Mouse (Mus musculus) CH12.LX (cell line): ENCODE results near the gene Ctss. TPM values are rescaled to one million over a fixed set of nuclear protein-coding genes. Genes with fewer than 3 reads are reported as not detected.

ENCODE experiments used
- DNase-seq: peaks from one replicate; pipeline ENCODE4 v3.0.0-alpha.2; 2013; ENCODE audit errors: extremely low read depth
- H3K27ac ChIP-seq: 2 replicates; pipeline ENCODE4 v1.5.1; 2012; ENCODE audit warnings: low read depth, mild to moderate bottlenecking, control low read depth, moderate library complexity; ENCODE audit not compliant: insufficient read depth
- H3K27me3 ChIP-seq: replicated peaks from 2 replicates; pipeline ENCODE3; 2012; ENCODE audit warnings: inconsistent platforms
- H3K36me3 ChIP-seq, 2 experiments: replicated peaks in 1 of 2; 2 replicates each; pipeline versions ENCODE3 to v1.6.1; 2012; ENCODE audit warnings: inconsistent platforms in 1 of 2, low read length in 1 of 2, mild to moderate bottlenecking in 1 of 2, mixed read lengths in 1 of 2, moderate library complexity in 1 of 2; ENCODE audit not compliant: control insufficient read depth in 1 of 2, insufficient read depth in 1 of 2
- H3K4me1 ChIP-seq, 2 experiments: 2 replicates each; pipeline ENCODE4 v1.6.1; 2012; ENCODE audit warnings: inconsistent platforms in 1 of 2, moderate library complexity in 1 of 2; ENCODE audit not compliant: insufficient read depth in 2 of 2, control insufficient read depth in 1 of 2
- H3K4me2 ChIP-seq: 2 replicates; pipeline ENCODE4 v1.6.1; 2012; ENCODE audit warnings: low read depth, mild to moderate bottlenecking, control low read depth; ENCODE audit not compliant: poor library complexity, insufficient read depth, severe bottlenecking
- H3K4me3 ChIP-seq, 3 experiments: fragments of 150-350 bp in 1 of 3; sonication (generic) in 1 of 3; replicated peaks in 1 of 3; 2 replicates each; pipeline versions ENCODE3 to v1.5.1; 2011 to 2012; ENCODE audit warnings: low read depth in 2 of 3, low read length in 2 of 3, mild to moderate bottlenecking in 2 of 3, moderate library complexity in 2 of 3, control low read depth in 1 of 3, improper control_type of control experiment in 1 of 3, inconsistent platforms in 1 of 3, mixed read lengths in 1 of 3; ENCODE audit not compliant: poor library complexity in 1 of 3
- H3K79me2 ChIP-seq: replicated peaks from 2 replicates; pipeline ENCODE4 v1.6.1; 2012; ENCODE audit warnings: mild to moderate bottlenecking, moderate library complexity; ENCODE audit not compliant: control insufficient read depth, poor library complexity, insufficient read depth, severe bottlenecking; ENCODE audit errors: extremely low read depth
- H3K9ac ChIP-seq: 2 replicates; pipeline ENCODE4 v1.6.1; 2012; ENCODE audit warnings: low read depth, mild to moderate bottlenecking, control low read depth, moderate library complexity; ENCODE audit not compliant: insufficient read depth
- H3K9me3 ChIP-seq: replicated peaks from 2 replicates; pipeline ENCODE3; 2012; ENCODE audit warnings: low read length, inconsistent platforms, mixed read lengths
- BHLHE40 ChIP-seq: IDR thresholded peaks from 2 replicates; pipeline ENCODE4 v1.6.1; 2011; ENCODE audit warnings: mild to moderate bottlenecking, low read depth, low read length, improper control_type of control experiment
- CHD1 ChIP-seq: IDR thresholded peaks from 2 replicates; pipeline ENCODE4 v1.6.1; 2012; ENCODE audit warnings: low read depth, low read length, improper control_type of control experiment, inconsistent platforms
- CTCF ChIP-seq, 2 experiments: IDR thresholded peaks in 1 of 2; conservative IDR thresholded peaks in 1 of 2; 2 replicates each; pipeline ENCODE4 v1.5.1; 2011 to 2012; ENCODE audit warnings: low read depth in 2 of 2, low read length in 2 of 2, improper control_type of control experiment in 1 of 2, inconsistent platforms in 1 of 2, mild to moderate bottlenecking in 1 of 2, moderate library complexity in 1 of 2
- EP300 ChIP-seq: IDR thresholded peaks from 2 replicates; pipeline ENCODE4 v1.6.1; 2011; ENCODE audit warnings: low read length, improper control_type of control experiment
- ETS1 ChIP-seq: conservative IDR thresholded peaks from 2 replicates; pipeline ENCODE4 v1.6.1; 2012; ENCODE audit warnings: low read depth, mild to moderate bottlenecking, inconsistent platforms, low read length, improper control_type of control experiment, moderate library complexity
- GABPA ChIP-seq: IDR thresholded peaks from 2 replicates; pipeline ENCODE4 v1.6.1; 2012; ENCODE audit warnings: low read depth, low read length, improper control_type of control experiment, inconsistent platforms; ENCODE audit not compliant: insufficient replicate concordance
- HCFC1 ChIP-seq: IDR thresholded peaks from 2 replicates; pipeline ENCODE4 v1.6.1; 2012; ENCODE audit warnings: low read depth, mild to moderate bottlenecking, inconsistent platforms, low read length, improper control_type of control experiment
- JUN ChIP-seq: IDR thresholded peaks from 2 replicates; pipeline ENCODE4 v1.6.1; 2011; ENCODE audit warnings: low read depth, mild to moderate bottlenecking, low read length, improper control_type of control experiment, moderate library complexity; ENCODE audit not compliant: insufficient read depth
- MAX ChIP-seq: IDR thresholded peaks from 2 replicates; pipeline ENCODE4 v1.6.1; 2011; ENCODE audit warnings: low read length, improper control_type of control experiment
- MAZ ChIP-seq: IDR thresholded peaks from 2 replicates; pipeline ENCODE4 v1.6.1; 2012; ENCODE audit warnings: low read depth, mild to moderate bottlenecking, inconsistent platforms, low read length, improper control_type of control experiment, moderate library complexity
- MEF2A ChIP-seq: IDR thresholded peaks from 2 replicates; pipeline ENCODE4 v1.6.1; 2014; ENCODE audit warnings: low read depth, mild to moderate bottlenecking, inconsistent platforms, low read length, improper control_type of control experiment, borderline replicate concordance
- MXI1 ChIP-seq: IDR thresholded peaks from 2 replicates; pipeline ENCODE4 v1.6.1; 2011; ENCODE audit warnings: mild to moderate bottlenecking, low read depth, low read length, improper control_type of control experiment
- NELFE ChIP-seq: IDR thresholded peaks from 2 replicates; pipeline ENCODE4 v1.6.1; 2011; ENCODE audit warnings: low read depth, low read length, improper control_type of control experiment
- POLR2A ChIP-seq: IDR thresholded peaks from 2 replicates; pipeline ENCODE4 v1.6.1; 2011; ENCODE audit warnings: low read depth, mild to moderate bottlenecking, improper control_type of control experiment, low read length
- SMC3 ChIP-seq: IDR thresholded peaks from 2 replicates; pipeline ENCODE4 v1.6.1; 2011; ENCODE audit warnings: low read depth, low read length, improper control_type of control experiment
- TBP ChIP-seq: conservative IDR thresholded peaks from 2 replicates; pipeline ENCODE4 v1.6.1; 2011; ENCODE audit warnings: low read depth, low read length, improper control_type of control experiment
- UBTF ChIP-seq: IDR thresholded peaks from 2 replicates; pipeline ENCODE4 v1.6.1; 2012; ENCODE audit warnings: low read depth, mild to moderate bottlenecking, inconsistent platforms, low read length, improper control_type of control experiment, moderate library complexity
- ZKSCAN1 ChIP-seq: IDR thresholded peaks from 2 replicates; pipeline ENCODE4 v1.6.1; 2012; ENCODE audit warnings: low read depth, inconsistent platforms, low read length, improper control_type of control experiment, borderline replicate concordance
- ZMIZ1 ChIP-seq: IDR thresholded peaks from 2 replicates; pipeline ENCODE4 v1.6.1; 2012; ENCODE audit warnings: low read depth, mild to moderate bottlenecking, inconsistent platforms, low read length, improper control_type of control experiment
- ZNF384 ChIP-seq: IDR thresholded peaks from 2 replicates; pipeline ENCODE4 v1.6.1; 2012; ENCODE audit warnings: low read depth, low read length, improper control_type of control experiment, inconsistent platforms
- dilution Hi-C: fragments of 300-500 bp; cut with MboI; formaldehyde crosslinking; loops from 2 replicates; pipeline ENCODE4 v1.14.3; 2020; ENCODE audit warnings: low sequenced_read_pairs; ENCODE audit not compliant: extremely low pct_unique_long_range_greater_than_20kb, extremely low pct_ligation_motif_present
- in situ Hi-C: fragments of 300-500 bp; cut with MboI; formaldehyde crosslinking; loops from 3 replicates; pipeline ENCODE4 v1.14.3; 2019; ENCODE audit warnings: low sequenced_read_pairs, low pct_ligation_motif_present, low pct_unique_long_range_greater_than_20kb, mixed read lengths
- polyA plus RNA-seq: library from polyadenylated mRNA; unstranded; fragments of >175 nt; gene quantifications from 2 replicates; pipeline ENCODE4 v1.2.1, GENCODE M21; 2012; ENCODE audit warnings: low read depth; ENCODE audit not compliant: insufficient read length
- total RNA-seq, 2 experiments: library from RNA; depleted of rRNA; stranded (reverse); fragments of 300-350 nt in 1 of 2; fragments of >200 nt in 1 of 2; gene quantifications; 2 replicates each; pipeline ENCODE4 v1.2.3; 2012 to 2014

The Ctss gene
- total and polyA plus RNA-seq, 3 experiments: 178 to 282 (median 238) TPM

GRCm38 (mm10) chr3:95598734-95599133 lies 72.1 kb downstream of the Ctss start:
- Histone ChIP-seq H3K4me2 (no peak overlapping the region), H3K4me3 (no peak overlapping the region), H3K36me3 (peaks cover 17 to 52% of the 10 kb centered on the region in 2 experiments), H3K79me2 (no peaks in the 10 kb centered on the region), H3K9ac (no peak overlapping the region), H3K4me1 (peaks cover 0 to 4% of the 10 kb centered on the region in 2 experiments; a peak in 1 of 4 replicates), H3K9me3 (no peaks in the 10 kb centered on the region), H3K27me3 (no peaks in the 10 kb centered on the region), H3K27ac (no peak overlapping the region)
- TF ChIP-seq ZMIZ1: no peak
- no peak for TF ChIP-seq MAX
- no peak for TF ChIP-seq ETS1
- TF ChIP-seq CHD1: no peak
- dilution Hi-C loops: no loop called here
- in situ Hi-C loops: no loop called here
- DNase-seq: no peak

DNA sequence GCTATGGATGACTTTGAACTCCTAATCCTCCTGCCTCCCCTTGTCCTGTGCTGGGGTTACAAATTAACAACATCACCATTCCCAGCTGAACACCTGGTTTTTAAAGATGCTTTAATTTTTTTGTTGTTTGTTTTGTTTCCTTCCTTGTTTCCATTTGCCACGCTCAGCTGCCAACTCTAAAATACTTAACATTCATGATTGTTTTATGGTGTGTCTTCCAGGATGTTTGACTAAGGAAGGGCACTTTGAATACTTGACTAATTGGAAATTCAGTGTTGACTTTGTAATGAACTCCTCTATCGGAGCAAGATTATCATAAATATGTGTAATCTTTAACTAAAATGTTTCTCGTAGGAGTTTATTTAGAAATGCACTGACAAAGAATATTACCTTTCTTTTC lies 74.7 kb downstream of the Ctss start:
- TF ChIP-seq TBP (no peak), UBTF (no peak), HCFC1 (no peak), JUN (no peak), CTCF (conservative IDR thresholded peaks at IDR 0.05 in 1 of 2, IDR thresholded peaks at IDR 0.05 in 1 of 2; ENCODE audit: low read depth in 2 of 2, low read length in 2 of 2) (no peak), MAX (no peak), NELFE (no peak), MEF2A (no peak), MAZ (no peak), ETS1 (no peak), ZKSCAN1 (no peak), EP300 (no peak), GABPA (no peak), MXI1 (no peak), ZNF384 (no peak), POLR2A (no peak), SMC3 (no peak), BHLHE40 (no peak)
- H3K27me3 ChIP-seq: no peaks in the 10 kb centered on the region
- peaks cover 0 to 4% of the 10 kb centered on the region in 2 experiments; a peak in 1 of 4 replicates for H3K4me1 ChIP-seq
- no peak overlapping the region for H3K9ac ChIP-seq
- H3K4me3 ChIP-seq: no peak overlapping the region
- H3K9me3 ChIP-seq: no peaks in the 10 kb centered on the region
- H3K27ac ChIP-seq: no peak overlapping the region
- no peak overlapping the region for H3K4me2 ChIP-seq
- H3K36me3 ChIP-seq: peaks cover 9 to 49% of the 10 kb centered on the region in 2 experiments
- no peak for DNase-seq
- in situ Hi-C loops (no loop called here), dilution Hi-C loops (no loop called here)
- H3K79me2 ChIP-seq: no peaks in the 10 kb centered on the region

Other genes with a start within 250 kb of the Ctss start
- gene Mindy1, start 245.4 kb upstream of the Ctss start, total RNA-seq (2012; rRNA removed): 4.9 and 5.4 TPM in 2 replicates
- 5.0 and 6.0 TPM in 2 replicates for gene Mindy1, start 245.4 kb upstream of the Ctss start, total RNA-seq (2014; rRNA removed)
- gene Mindy1, start 245.4 kb upstream of the Ctss start, polyA plus RNA-seq: 8.7 and 14.4 TPM in 2 replicates
- 7.1 and 8.4 TPM in 2 replicates for gene Prune1, start 244.7 kb upstream of the Ctss start, total RNA-seq (2012; rRNA removed)
- 7.1 and 8.5 TPM in 2 replicates for gene Prune1, start 244.7 kb upstream of the Ctss start, total RNA-seq (2014; rRNA removed)
- 8.8 and 9.1 TPM in 2 replicates for gene Prune1, start 244.7 kb upstream of the Ctss start, polyA plus RNA-seq
- gene Anxa9, start 219.6 kb upstream of the Ctss start, total RNA-seq (2012; rRNA removed): 1.9 and 2.5 TPM in 2 replicates
- gene Anxa9, start 219.6 kb upstream of the Ctss start, total RNA-seq (2014; rRNA removed): 1.4 and 1.5 TPM in 2 replicates
- gene Anxa9, start 219.6 kb upstream of the Ctss start, polyA plus RNA-seq: 3.6 and 4.1 TPM in 2 replicates
- gene Cers2, start 212.0 kb upstream of the Ctss start, total RNA-seq (2012; rRNA removed): 70.6 and 81.1 TPM in 2 replicates
- 96.7 and 105 TPM in 2 replicates for gene Cers2, start 212.0 kb upstream of the Ctss start, total RNA-seq (2014; rRNA removed)
- 84.5 and 89.8 TPM in 2 replicates for gene Cers2, start 212.0 kb upstream of the Ctss start, polyA plus RNA-seq
- gene Setdb1, start 169.6 kb upstream of the Ctss start, total RNA-seq (2012; rRNA removed): 33.7 and 36.1 TPM in 2 replicates
- gene Setdb1, start 169.6 kb upstream of the Ctss start, total RNA-seq (2014; rRNA removed): 43.2 and 46.5 TPM in 2 replicates
- 45.1 and 49.5 TPM in 2 replicates for gene Setdb1, start 169.6 kb upstream of the Ctss start, polyA plus RNA-seq
- not detected in 2 replicates for gene 4930558C23Rik, start 123.9 kb upstream of the Ctss start, total RNA-seq (2012; rRNA removed)
- not detected in 2 replicates for gene 4930558C23Rik, start 123.9 kb upstream of the Ctss start, total RNA-seq (2014; rRNA removed)
- gene 4930558C23Rik, start 123.9 kb upstream of the Ctss start, polyA plus RNA-seq: not detected in 2 replicates
- 11.4 and 12.4 TPM in 2 replicates for gene Arnt, start 92.4 kb upstream of the Ctss start, total RNA-seq (2012; rRNA removed)
- gene Arnt, start 92.4 kb upstream of the Ctss start, total RNA-seq (2014; rRNA removed): 13.2 and 13.5 TPM in 2 replicates
- 24.9 and 27.7 TPM in 2 replicates for gene Arnt, start 92.4 kb upstream of the Ctss start, polyA plus RNA-seq
- gene Ctsk, start 27.5 kb upstream of the Ctss start, total RNA-seq (2012; rRNA removed): 0.13 TPM in 1 of 2 replicates, not detected in the other
- gene Ctsk, start 27.5 kb upstream of the Ctss start, total RNA-seq (2014; rRNA removed): not detected in 2 replicates
- 0.20 TPM in 1 of 2 replicates, not detected in the other for gene Ctsk, start 27.5 kb upstream of the Ctss start, polyA plus RNA-seq
- gene Hormad1, start 32.9 kb downstream of the Ctss start, total RNA-seq (2012; rRNA removed): not detected in 2 replicates
- not detected in 2 replicates for gene Hormad1, start 32.9 kb downstream of the Ctss start, total RNA-seq (2014; rRNA removed)
- gene Hormad1, start 32.9 kb downstream of the Ctss start, polyA plus RNA-seq: not detected in 2 replicates
- 22.4 and 23.4 TPM in 2 replicates for gene Golph3l, start 62.1 kb downstream of the Ctss start, total RNA-seq (2012; rRNA removed)
- gene Golph3l, start 62.1 kb downstream of the Ctss start, total RNA-seq (2014; rRNA removed): 35.5 and 36.9 TPM in 2 replicates
- 21.6 and 22.7 TPM in 2 replicates for gene Golph3l, start 62.1 kb downstream of the Ctss start, polyA plus RNA-seq
- 51.5 and 53.9 TPM in 2 replicates for gene Ensa, start 98.2 kb downstream of the Ctss start, total RNA-seq (2012; rRNA removed)
- 57.8 and 60.8 TPM in 2 replicates for gene Ensa, start 98.2 kb downstream of the Ctss start, total RNA-seq (2014; rRNA removed)
- 58.4 and 62.6 TPM in 2 replicates for gene Ensa, start 98.2 kb downstream of the Ctss start, polyA plus RNA-seq
- 95.9 and 114 TPM in 2 replicates for gene Mcl1, start 132.0 kb downstream of the Ctss start, total RNA-seq (2012; rRNA removed)
- gene Mcl1, start 132.0 kb downstream of the Ctss start, total RNA-seq (2014; rRNA removed): 223 and 225 TPM in 2 replicates
- gene Mcl1, start 132.0 kb downstream of the Ctss start, polyA plus RNA-seq: 188 and 197 TPM in 2 replicates
- gene Adamtsl4, start 161.1 kb downstream of the Ctss start, total RNA-seq (2012; rRNA removed): 0.85 and 1.1 TPM in 2 replicates
- not detected in 2 replicates for gene Adamtsl4, start 161.1 kb downstream of the Ctss start, total RNA-seq (2014; rRNA removed)
- gene Adamtsl4, start 161.1 kb downstream of the Ctss start, polyA plus RNA-seq: 0.10 TPM in 1 of 2 replicates, not detected in the other
- gene Ecm1, start 212.8 kb downstream of the Ctss start, total RNA-seq (2012; rRNA removed): 0.42 and 1.0 TPM in 2 replicates
- gene Ecm1, start 212.8 kb downstream of the Ctss start, total RNA-seq (2014; rRNA removed): 0.40 and 1.00 TPM in 2 replicates
- 4.0 and 4.3 TPM in 2 replicates for gene Ecm1, start 212.8 kb downstream of the Ctss start, polyA plus RNA-seq
- gene Tars2, start 233.4 kb downstream of the Ctss start, total RNA-seq (2012; rRNA removed): 71.1 and 74.7 TPM in 2 replicates
- 59.8 and 61.5 TPM in 2 replicates for gene Tars2, start 233.4 kb downstream of the Ctss start, total RNA-seq (2014; rRNA removed)
- gene Tars2, start 233.4 kb downstream of the Ctss start, polyA plus RNA-seq: 97.6 and 106 TPM in 2 replicates